Mouse (Mus musculus) embryonic facial prominence, embryonic 14.5 days (tissue): Measurements from ENCODE around the gene Dab1. TPM values are rescaled to one million over a fixed set of nuclear protein-coding genes. Genes with fewer than 3 reads are reported as not detected.

Experiments
- ATAC-seq: fragments of 200-750 bp; cut with Nextera tagmentation; 2 replicates; pipeline ENCODE4 v1.8.0; 2017; ENCODE audit warnings: low read depth, moderate number of reproducible peaks, moderate TSS enrichment
- DNase-seq: peaks from one replicate; pipeline ENCODE4 v3.0.0-alpha.2; 2015; ENCODE audit warnings: low spot score
- H3K27ac ChIP-seq: fragments of 300-500 bp; sonication (generic); replicated peaks from 2 replicates; pipeline ENCODE4 v1.5.1; 2014; ENCODE audit warnings: low read depth, mild to moderate bottlenecking, low read length, moderate library complexity
- H3K27me3 ChIP-seq: fragments of 300-500 bp; sonication (generic); replicated peaks from 2 replicates; pipeline ENCODE4 v1.6.1; 2014; ENCODE audit warnings: low read length; ENCODE audit not compliant: control insufficient read depth, insufficient read depth
- H3K36me3 ChIP-seq: fragments of 300-500 bp; sonication (generic); 2 replicates; pipeline ENCODE4 v1.6.1; 2014; ENCODE audit warnings: low read length, mixed read lengths; ENCODE audit not compliant: control insufficient read depth, insufficient read depth
- H3K4me1 ChIP-seq: fragments of 300-500 bp; sonication (generic); 2 replicates; pipeline ENCODE4 v1.6.1; 2014; ENCODE audit warnings: antibody characterized with exemption, low read length; ENCODE audit not compliant: control insufficient read depth, insufficient read depth
- H3K4me2 ChIP-seq: fragments of 300-500 bp; sonication (generic); 2 replicates; pipeline ENCODE4 v1.6.1; 2014; ENCODE audit warnings: low read depth, mild to moderate bottlenecking, low read length, moderate library complexity, mixed read lengths
- H3K4me3 ChIP-seq: fragments of 300-500 bp; sonication (generic); 2 replicates; pipeline ENCODE4 v1.5.1; 2014; ENCODE audit warnings: low read depth, mild to moderate bottlenecking, low read length
- H3K9ac ChIP-seq: fragments of 300-500 bp; sonication (generic); 2 replicates; pipeline ENCODE4 v1.6.1; 2014; ENCODE audit warnings: low read depth, mild to moderate bottlenecking, low read length, moderate library complexity, mixed read lengths
- H3K9me3 ChIP-seq: fragments of 300-500 bp; sonication (generic); 2 replicates; pipeline ENCODE4 v1.6.1; 2016; ENCODE audit warnings: low read length; ENCODE audit not compliant: control insufficient read depth
- WGBS: fragments of 180-500 bp; shearing (Covaris S2); extraction: QIAGEN DNeasy Blood & Tissue Kit; methylation state at CpG from one replicate; pipeline ENCODE4 v1.1.7; 2014; 5-methylcytosine and 5-hydroxymethylcytosine counted together
- polyA plus RNA-seq: library from polyadenylated mRNA; unstranded; fragments of >200 nt; fragmentation: Nextera tagmentation; extraction: Ambion mirVana; gene quantifications from 2 replicates; pipeline ENCODE4 v1.2.1, GENCODE M21; 2014

The Dab1 gene
- polyA plus RNA-seq, 1 experiment from 2014 or later: 7.5 TPM

GRCm38 (mm10) chr4:104578370-104578769, 959.2 kb downstream of the Dab1 start:
- H3K4me2 ChIP-seq: no peak overlapping the region
- H3K36me3 ChIP-seq: no peaks in the 10 kb centered on the region
- H3K27me3 ChIP-seq: 0 out of 2 replicates have a peak, but pooled peaks cover 4% of the 10 kb centered on the region
- DNase-seq: peak; percentile 67
- 52% methylated on average over 3 of the region's 3 CpGs for WGBS
- no peak for ATAC-seq
- H3K27ac ChIP-seq: no peak overlapping the region; the same call in 1 of the 2 replicates
- no peak overlapping the region for H3K9ac ChIP-seq
- no peaks in the 10 kb centered on the region for H3K9me3 ChIP-seq
- H3K4me3 ChIP-seq: no peak overlapping the region
- H3K4me1 ChIP-seq: peaks cover 7% of the 10 kb centered on the region; the same call in 1 of the 2 replicates

DNA sequence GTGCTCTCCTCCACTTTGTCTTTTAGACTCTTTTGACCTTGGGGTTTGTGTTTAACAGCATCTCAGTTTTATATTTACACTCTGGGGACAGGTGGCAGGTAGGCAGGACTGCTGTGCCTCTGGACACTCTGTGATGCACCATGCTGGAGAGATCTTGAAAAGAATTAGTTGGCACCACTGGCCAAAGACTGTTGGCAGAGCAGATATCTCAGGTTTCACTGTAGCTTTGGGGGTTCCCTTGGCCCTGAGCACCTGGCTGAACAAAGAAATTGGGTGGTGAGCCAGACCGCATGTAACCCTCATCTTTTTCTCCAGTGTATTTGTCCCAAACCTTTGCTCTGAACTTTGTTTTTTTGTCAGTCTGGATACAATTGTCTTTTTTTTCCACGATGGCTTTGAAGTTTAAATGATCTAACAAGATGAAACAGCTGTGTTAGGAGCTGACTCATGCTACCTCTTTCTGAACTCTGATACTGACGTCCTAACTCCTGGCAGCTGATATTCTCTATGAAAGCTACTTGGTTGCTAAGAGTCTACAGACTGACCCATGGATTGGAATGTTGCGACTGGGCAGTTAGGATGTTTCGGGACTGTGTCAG, 960.9 kb downstream of the Dab1 start:
- Histone ChIP-seq H3K27me3 (no peaks in the 10 kb centered on the region), H3K9ac (no peak overlapping the region), H3K36me3 (no peaks in the 10 kb centered on the region), H3K4me2 (no peak overlapping the region), H3K27ac (no peak overlapping the region), H3K9me3 (no peaks in the 10 kb centered on the region), H3K4me3 (no peak overlapping the region), H3K4me1 (peaks cover 7% of the 10 kb centered on the region; the same call in 1 of the 2 replicates)
- 68% methylated on average over 5 of the region's 5 CpGs for WGBS
- DNase-seq (no peak), ATAC-seq (no peak)

- no peak overlapping the region for H3K4me3 ChIP-seq
- ATAC-seq: no peak
- WGBS: 17% methylated on average over 5 of the region's 5 CpGs
- H3K27me3 ChIP-seq: no peaks in the 10 kb centered on the region
- no peak overlapping the region for H3K27ac ChIP-seq
- DNase-seq: no peak
- H3K9ac ChIP-seq: no peak overlapping the region
- no peaks in the 10 kb centered on the region for H3K9me3 ChIP-seq
- no peak overlapping the region for H3K4me2 ChIP-seq
- H3K4me1 ChIP-seq: peaks cover 7% of the 10 kb centered on the region; the same call in 1 of the 2 replicates
- no peaks in the 10 kb centered on the region for H3K36me3 ChIP-seq
Observed at GRCm38 (mm10) chr4:104582726-104583125, 963.6 kb downstream of the Dab1 start.

DNA sequence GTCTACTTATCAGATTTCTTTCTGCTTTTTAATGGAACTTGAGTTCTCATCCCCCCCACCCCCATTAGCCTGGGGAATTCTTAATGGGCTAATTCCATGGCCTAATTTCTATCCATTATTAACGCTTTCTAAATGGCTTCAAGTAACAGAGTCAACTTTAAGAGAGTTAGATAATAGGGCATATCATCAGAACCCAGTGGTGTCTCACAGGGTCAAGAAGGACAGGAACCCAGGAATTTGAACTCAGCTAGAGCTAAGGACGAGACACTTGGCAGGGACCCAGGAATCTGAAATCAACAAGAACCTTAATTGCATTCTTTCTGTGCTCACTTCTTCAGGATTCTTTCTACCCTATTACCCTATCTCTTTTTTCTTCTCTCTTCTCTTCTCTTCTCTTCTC, 968.7 kb downstream of the Dab1 start:
- Histone ChIP-seq H3K4me3 (no peak overlapping the region), H3K27ac (no peak overlapping the region), H3K9me3 (no peaks in the 10 kb centered on the region), H3K9ac (no peak overlapping the region), H3K4me1 (peaks cover 6% of the 10 kb centered on the region), H3K27me3 (no peaks in the 10 kb centered on the region), H3K4me2 (no peak overlapping the region), H3K36me3 (no peaks in the 10 kb centered on the region)
- ATAC-seq: no peak
- 48% methylated on average over 2 of the region's 2 CpGs for WGBS
- no peak for DNase-seq

GRCm38 (mm10) chr4:104596936-104597335, 977.8 kb downstream of the Dab1 start:
- no peak overlapping the region for H3K4me2 ChIP-seq
- H3K9ac ChIP-seq: no peak overlapping the region
- H3K4me3 ChIP-seq: no peak overlapping the region
- WGBS: 92% methylated on average over 7 of the region's 7 CpGs
- H3K4me1 ChIP-seq: peaks cover 3% of the 10 kb centered on the region; the same call in 1 of the 2 replicates
- no peak for ATAC-seq
- DNase-seq: no peak
- H3K36me3 ChIP-seq: no peaks in the 10 kb centered on the region
- no peaks in the 10 kb centered on the region for H3K9me3 ChIP-seq
- no peaks in the 10 kb centered on the region for H3K27me3 ChIP-seq
- H3K27ac ChIP-seq: no peak overlapping the region

- 0 out of 2 replicates have a peak, but pooled peaks have one; percentile 63 for ATAC-seq
- Histone ChIP-seq H3K36me3 (no peaks in the 10 kb centered on the region), H3K9me3 (no peaks in the 10 kb centered on the region), H3K27me3 (no peaks in the 10 kb centered on the region), H3K27ac (no peak overlapping the region), H3K4me1 (peaks cover 3% of the 10 kb centered on the region; the same call in 1 of the 2 replicates), H3K4me2 (no peak overlapping the region), H3K4me3 (no peak overlapping the region), H3K9ac (no peak overlapping the region)
- 63% methylated on average over 6 of the region's 6 CpGs for WGBS
- peak; percentile 53 for DNase-seq
Observed at GRCm38 (mm10) chr4:104597490-104598465, 978.6 kb downstream of the Dab1 start.

DNA sequence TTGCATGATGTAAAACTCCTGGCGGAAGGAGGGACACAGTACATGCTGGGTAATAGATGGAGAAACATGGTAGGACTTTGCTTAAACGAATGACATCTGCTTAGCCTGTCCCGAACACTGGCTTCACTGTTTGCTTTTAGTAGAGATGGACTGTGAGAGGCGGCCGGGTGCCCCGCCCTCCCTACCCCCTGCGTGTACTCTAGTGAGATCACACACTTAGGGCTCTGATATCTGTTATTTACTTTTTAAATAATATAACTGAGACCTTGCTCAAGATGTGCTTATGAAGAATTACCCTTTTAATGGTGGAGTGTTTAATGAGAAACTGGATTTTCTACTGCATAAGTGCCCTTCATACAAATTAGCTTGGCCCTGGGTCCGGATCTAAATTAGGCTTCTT, 983.6 kb downstream of the Dab1 start:
- WGBS: 72% methylated on average over 8 of the region's 8 CpGs

DNA sequence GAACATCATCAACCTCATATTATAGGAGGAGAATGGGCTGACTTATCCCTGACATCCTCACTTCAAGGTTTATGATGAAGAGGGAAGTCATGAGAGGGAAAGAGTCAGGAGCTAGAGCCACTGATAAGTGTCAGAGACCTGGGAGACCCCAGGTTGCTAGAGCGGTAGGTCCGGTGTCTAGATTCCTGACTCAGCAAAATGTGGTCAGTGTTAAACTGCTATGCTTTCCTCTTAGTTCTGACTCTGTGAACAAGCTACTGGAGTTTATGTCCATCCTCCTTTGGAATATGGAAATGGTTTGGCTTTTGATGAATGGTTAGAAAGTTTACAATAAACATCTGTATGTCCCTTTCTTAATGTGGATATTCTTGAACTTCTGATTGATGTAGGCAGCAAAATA, 985.1 kb downstream of the Dab1 start:
- no peak for ATAC-seq
- WGBS: 91% methylated on average over 2 of the region's 2 CpGs

More for the DNA sequence above, 983.6 kb downstream of the Dab1 start:
- Histone ChIP-seq H3K36me3 (no peaks in the 10 kb centered on the region), H3K4me1 (peaks cover 9% of the 10 kb centered on the region), H3K9ac (no peak overlapping the region), H3K27me3 (no peaks in the 10 kb centered on the region), H3K4me3 (no peak overlapping the region), H3K9me3 (no peaks in the 10 kb centered on the region), H3K27ac (no peak overlapping the region), H3K4me2 (no peak overlapping the region)
- DNase-seq (no peak), ATAC-seq (no peak)

More for the DNA sequence above, 985.1 kb downstream of the Dab1 start:
- no peak for DNase-seq
- no peak overlapping the region for H3K27ac ChIP-seq
- H3K4me3 ChIP-seq: no peak overlapping the region
- H3K27me3 ChIP-seq: no peaks in the 10 kb centered on the region
- no peaks in the 10 kb centered on the region for H3K36me3 ChIP-seq
- H3K9me3 ChIP-seq: no peaks in the 10 kb centered on the region
- peaks cover 9% of the 10 kb centered on the region for H3K4me1 ChIP-seq
- no peak overlapping the region for H3K4me2 ChIP-seq
- no peak overlapping the region for H3K9ac ChIP-seq
